Mouse (Mus musculus): ENCODE results near the gene Erv3. TPM values are rescaled to one million over a fixed set of nuclear protein-coding genes. Genes with fewer than 3 reads are reported as not detected.
A peak's percentile ranks its signal among the peaks of the same experiment; 100 is the strongest.
"Not testable (repeated sequence)": the region's sequence is repeated elsewhere in the genome, so short reads cannot be mapped to it uniquely, and the experiment has no call there.

Gene Erv3
- total RNA-seq, 2 experiments from 2014 or later = not detected

DNA sequence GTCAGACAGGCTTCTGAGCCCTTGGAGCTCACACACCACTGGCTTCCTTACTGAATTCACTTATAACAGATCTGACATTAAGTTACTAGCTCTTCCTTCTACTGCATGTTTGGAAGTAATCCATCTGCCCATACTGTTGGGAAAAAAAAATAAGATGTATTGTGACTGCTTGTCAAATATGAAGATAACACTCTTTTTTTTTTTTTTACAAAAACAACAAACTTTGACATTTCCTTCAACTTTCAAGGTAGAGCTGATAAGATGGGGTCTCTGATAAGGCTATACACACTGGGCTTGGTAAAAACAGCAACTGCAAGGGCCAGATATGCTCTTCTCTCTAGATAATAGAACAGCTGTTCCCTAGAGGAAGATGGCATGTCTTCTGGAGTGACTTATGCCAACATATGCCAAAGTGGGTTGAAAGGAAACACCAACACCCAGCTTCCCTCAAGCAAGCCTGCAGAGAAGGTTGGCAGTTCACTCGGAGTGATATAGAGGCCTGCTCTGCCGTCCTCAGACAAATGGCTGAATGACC is 4.8 kb upstream of the Erv3 start:
- DNase-seq = no peak

DNA sequence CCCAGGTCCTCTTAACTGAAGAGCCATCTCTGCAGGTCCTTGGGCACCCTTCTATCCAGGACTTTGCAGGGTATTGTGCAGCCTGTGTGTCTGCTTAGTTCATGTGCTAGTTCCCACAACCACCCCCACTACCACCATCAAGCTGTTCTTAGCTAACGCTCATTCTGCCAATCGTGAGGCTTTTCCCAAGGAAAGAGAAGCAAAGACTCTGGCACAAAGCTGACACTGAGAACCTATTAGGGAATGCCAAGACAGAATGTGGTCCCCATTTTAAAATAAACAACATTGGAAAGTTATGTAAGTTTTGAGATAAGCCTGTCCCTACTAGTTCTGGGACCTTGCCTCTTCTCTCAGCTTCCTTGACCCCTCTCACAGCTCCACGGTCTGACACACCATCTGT is 3.9 kb upstream of the Erv3 start:
- DNase-seq = no peak

DNA sequence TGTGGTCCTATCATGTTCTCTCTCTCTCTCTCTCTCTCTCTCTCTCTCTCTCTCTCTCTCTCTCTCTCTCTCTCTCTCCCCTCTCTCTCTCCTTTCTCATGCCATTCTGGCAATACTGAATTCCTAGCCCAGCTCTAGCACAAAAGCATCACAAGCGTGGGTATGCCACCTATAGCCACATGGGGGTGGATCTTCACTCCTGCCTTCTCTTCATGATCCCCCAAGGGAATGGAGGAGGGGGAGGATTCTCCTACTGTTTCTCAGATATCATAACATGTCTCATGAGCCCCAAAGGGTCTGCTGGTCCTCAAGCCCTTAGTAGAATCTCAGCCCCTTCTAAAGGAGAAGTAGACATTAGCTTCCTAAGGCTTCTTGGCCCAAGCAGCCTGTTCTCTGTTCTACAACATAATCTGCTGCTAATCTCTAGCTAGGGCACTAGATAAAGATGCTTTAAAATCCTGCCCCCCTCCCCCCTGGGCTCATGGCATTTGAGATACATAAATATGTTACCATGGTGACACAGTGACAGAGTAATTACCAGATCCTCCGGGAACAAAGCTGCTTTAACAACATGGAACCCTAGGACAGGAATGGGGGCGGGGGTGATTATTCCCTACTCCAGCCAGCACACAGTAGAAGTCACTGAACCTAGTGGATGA is 3.2 kb upstream of the Erv3 start:
- no peak for DNase-seq

DNA sequence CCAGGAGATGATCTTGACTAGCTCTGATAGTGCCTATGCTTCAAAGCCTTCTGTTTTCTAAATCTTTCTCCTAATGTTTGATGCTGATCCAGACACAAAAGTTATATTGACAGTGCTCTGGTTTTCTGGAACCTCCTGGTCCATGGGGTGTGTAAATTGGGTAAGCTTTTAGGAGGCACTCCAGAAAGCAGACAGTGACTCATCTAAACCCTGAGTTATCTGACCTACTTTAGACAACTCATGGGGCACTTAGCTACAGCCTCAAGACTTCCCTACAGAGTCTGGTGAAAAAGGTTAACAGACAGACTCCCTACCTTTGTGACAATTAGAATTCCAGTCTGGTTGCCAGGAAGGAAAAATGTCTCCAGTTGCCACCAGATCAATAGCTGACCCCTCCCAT is 1.7 kb downstream of the Erv3 start:
- DNase-seq = no peak

GRCm38 (mm10) chr2:131853719-131854118 is 5.8 kb downstream of the Erv3 start:
- no peak for DNase-seq

DNA sequence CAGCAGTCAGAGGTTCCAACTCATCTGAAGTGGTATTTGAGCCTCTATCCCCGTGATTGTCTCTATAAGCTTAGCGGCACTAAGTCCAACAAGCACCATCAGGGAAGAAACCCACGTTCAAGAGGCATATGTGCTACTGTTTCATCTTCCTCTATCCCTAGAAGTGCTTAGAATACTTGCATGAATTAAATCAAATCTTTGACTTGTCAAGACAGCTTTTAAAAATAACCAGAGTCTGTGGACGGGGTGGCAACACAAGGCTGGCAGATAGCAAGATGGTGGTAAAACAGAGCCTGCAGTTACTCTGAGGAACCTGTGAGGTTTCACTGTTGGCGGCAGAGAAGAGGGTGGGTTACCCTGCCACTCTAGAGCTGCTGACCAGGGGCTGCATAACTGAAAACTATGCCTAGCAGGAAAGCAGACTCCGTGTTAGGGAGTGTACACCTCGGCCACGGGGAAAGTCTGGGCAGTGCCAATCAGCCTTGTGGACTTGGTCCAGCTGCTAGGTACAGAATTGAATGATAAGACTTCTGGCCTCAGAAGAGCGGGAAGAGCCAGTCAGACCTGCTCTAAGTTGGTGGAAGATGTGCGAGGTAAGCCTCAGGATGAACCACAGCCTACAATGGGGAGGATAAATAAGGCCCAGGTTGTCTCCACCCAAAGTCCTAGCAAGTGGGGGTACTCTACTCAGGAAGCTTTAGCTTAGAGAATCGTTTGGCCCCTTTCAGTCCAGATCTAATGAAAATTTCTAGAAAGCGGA is 8.0 kb downstream of the Erv3 start:
- DNase-seq = no peak

GRCm38 (mm10) chr2:131850047-131850446 is 9.5 kb downstream of the Erv3 start:
- no peak for DNase-seq

DNA sequence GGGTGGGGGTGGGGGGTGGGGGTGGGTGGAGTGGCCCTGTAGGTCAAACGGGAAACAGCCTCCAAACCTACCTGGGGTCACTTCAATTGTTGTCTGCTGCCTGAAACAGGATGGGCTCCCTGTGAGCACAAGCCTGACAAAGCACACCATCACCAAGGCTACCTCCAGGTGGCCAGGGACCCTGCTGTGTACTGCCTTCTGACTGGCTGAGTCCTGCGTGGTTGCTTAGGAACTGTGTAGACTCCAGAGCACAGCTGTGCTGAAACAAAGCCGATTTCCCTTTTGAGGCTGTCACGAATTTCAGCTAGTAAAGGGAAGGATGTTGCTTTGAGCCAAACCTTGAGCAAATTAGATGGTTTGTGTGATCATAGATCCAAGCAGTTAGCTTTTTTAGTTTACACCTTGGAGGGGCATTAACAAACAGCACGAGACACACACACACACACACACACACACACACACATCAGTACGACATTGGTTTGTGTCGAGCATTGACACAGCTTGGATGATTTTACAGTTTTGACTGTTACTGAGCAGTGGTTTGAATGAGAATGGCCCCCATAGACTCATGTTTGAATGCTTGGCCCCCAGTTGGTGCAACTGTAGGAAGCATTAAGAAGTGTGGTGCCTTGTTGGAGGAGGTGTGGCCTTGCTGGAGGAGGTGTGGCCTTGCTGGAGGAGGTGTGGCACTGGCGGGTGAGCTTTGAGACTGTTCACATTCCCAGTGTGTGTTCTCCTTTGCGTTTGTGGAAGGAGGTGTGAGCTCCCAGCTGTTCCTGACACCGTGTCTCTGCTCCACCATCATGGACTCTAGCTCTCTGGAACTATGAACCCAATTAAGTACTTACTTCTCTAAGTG is 11.8 kb downstream of the Erv3 start:
- DNase-seq = no peak

DNA sequence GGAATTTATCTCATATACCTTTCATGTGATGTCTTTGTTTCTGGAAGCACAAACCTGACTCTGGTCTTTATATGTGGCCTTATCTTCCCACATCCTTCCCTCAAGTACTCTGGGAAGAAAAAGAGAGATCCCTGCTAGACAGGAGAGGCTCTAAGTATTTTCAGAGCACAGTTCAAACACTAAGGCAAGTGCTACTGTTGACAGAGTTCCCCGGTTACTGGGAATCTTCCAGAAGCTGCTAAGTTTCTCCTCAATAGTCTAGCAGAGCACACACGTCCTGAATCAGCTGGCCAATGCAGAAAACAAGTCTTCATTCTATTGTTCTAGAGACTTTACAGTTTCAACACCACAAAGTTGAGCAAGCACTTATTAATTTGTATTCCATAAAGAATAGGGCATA is 12.7 kb downstream of the Erv3 start:
- DNase-seq = no peak

GRCm38 (mm10) chr2:131846132-131846710 is 13.3 kb downstream of the Erv3 start:
- DNase-seq = no peak

GRCm38 (mm10) chr2:131845671-131846070 is 13.9 kb downstream of the Erv3 start:
- DNase-seq = no peak

DNA sequence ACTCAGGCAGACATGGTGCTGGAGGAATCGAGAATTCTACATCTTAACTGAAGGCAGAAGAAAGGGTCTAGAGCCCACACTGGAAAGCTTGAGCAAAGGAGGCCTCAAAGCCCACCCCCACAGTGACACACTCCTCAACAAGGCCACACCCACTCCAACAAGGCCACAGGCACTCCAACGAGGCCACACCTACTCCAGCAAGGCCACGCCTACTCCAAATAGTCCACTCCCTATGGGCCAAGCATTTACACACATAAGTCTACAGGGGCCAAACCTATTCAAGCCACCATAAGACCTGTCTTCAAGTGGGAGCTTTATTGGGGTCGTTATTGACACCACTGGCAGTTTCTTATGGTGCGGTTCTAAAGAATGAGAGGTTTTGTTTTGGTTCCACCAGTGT is 17.0 kb downstream of the Erv3 start:
- DNase-seq = no peak

- DNase-seq = no peak
These were observed 18.2 kb downstream of the Erv3 start for GRCm38 (mm10) chr2:131841321-131841693.

GRCm38 (mm10) chr2:131840611-131841320 is 18.8 kb downstream of the Erv3 start:
- no peak for DNase-seq

DNA sequence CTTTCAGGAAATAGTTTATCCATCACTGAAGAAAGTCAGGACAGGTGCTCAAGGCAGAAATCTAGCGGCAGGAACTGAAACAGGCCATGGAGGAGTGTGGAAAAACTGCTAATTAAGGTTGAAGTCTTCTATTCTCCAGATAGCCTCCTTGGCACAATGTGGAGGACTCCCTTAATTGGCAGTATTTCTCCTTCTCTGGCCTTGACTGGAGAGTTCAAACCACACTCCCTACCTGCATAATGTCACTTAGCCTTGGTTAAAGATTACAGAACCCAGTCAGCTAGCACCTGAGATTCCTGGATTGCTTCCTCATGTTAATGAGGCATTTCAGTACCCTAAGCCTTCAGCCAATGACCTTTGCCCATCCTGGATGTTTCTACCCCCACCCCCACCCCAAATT is 25.3 kb downstream of the Erv3 start:
- no peak for DNase-seq

DNA sequence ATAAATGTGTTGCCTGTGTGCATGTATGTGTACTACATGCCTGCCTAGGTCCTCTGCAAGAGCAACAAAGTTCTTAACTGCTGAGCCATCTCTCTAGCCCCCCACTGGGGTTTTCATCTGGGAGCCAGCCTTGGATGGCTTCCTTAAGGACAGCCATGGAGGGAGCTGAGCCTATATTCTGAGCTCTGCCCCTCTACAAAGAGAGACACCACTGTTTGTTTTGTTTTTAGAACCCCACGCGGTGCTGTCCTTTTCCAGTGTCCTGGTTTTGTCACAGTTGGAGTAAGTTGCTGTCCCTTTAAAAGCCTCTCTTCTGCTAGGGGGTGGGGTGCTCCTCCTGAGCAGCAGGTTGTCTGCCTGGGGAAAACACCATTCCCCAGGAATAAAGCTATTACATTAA is 27.7 kb downstream of the Erv3 start:
- DNase-seq = no peak

- not testable (repeated sequence) for DNase-seq
These were observed 28.6 kb downstream of the Erv3 start for GRCm38 (mm10) chr2:131830945-131831344.

DNA sequence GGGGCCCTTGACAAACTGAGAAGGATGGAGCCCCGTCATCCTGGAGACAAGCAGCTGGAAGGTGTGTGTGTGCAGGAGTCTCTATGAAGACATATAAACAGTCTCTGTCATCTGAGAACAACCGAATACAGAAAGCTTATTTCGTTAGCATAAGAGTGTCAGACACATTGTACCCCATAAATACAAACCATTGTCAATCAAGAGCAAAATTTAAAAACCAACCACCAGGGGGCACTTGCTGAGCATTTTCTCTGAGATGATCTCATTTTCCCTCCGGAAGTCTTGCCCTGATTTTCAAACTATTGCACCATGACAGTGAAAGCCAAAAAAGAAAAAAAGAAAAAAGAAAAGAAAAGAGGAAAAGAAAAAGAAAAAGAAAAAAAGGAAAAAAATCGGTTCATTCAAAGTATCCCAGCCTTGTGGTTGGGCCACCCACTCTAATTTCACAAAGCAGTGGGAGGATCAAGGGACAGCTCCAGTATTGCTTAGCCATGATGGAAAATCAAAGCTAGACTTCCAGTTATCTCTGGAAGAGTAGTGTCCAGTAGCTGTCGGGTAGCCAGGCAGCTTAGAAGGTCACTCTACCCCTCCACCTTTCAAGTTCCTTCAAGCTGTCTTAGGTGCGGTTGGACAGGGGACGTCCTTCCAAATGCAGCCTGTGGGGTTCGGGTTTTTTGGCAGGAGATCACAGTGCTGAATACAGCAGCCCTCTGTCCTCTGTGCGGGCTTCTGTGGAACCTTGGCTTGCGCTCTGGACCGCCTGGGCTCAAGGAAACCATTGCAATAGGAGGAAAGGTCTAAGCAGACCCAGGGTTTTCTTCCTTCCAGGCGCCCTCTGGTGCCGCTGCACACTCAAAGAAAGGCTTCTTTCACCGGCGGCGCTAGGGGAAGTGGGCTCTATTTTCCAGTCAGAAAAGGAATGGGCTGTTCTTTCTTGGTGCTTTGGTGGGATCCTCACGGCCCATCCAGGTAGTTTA is 31.3 kb downstream of the Erv3 start:
- peak; percentile 36 for DNase-seq

DNA sequence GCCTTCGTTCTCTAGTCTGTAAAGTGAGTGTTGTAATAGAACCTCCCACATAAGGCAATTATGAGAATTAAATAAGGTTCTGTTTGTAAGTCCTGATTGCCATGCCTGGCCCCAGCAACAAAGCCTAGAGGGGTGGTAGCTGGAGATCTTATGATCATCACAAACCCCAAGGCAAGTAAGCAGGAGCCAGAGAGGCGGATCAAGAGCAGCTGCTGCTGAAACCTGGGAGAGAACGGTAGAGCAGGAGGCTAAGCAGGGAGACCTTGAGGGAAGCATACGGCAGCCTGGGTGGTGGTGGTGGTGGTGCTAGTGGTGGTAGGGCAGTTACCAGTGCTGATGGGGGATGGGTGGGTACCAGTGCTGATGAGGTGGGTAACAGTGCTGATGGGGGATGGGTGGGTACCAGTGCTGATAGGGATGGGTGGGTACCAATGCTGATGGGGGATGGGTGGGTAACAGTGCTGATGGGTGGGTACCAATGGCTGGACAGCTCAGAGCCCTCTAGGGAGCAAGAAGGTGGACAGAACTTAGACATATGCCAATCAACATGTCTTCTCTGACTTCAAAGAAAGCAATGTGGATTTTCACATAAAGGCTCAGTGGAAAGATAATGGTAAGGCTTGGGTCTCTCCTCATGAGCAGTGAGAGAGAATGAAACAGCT is 32.4 kb downstream of the Erv3 start:
- DNase-seq = no peak

DNA sequence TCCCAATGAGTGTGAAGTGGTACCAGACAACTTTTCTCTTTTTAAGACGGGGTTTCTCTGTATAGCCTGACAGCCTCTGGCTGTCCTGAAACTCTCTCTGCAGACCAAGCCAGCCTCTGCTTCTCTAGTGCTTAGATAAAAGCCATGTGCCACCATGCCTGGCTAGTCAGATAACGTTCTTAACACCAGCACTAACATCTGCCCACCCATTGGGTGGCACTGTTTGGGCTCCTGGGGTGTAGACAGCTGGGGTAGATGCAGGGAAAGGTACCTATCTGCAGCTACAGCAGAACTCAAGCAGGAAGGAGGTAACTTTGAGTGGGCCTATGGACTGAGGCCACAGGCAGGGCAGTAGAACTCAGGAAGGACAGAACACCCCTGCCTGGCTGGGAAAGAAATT is 34.0 kb downstream of the Erv3 start:
- no peak for DNase-seq
